In the genomic region with DNA sequence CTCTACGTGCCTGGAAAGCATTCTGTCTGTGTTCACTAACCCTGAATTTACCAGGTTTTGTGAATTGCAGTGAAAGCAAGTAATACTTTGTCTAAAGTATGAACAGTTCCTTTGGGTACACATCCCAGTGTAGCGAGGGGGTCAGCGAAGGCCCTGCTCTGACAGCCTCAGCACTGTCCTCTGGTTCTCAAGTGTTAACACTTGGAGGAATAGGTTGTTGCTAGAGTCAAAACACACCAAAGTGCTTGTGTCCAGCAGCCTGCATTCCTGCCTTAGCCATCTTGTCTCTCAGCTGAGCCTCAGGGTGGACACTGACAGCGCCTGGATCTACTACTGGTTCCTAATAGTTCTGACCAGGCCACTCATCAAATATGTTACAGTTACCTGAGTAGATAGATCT, we compare ENCODE assay signal across 17 mouse cellular contexts. TPM values are rescaled to one million over a fixed set of nuclear protein-coding genes. Genes with fewer than 3 reads are reported as not detected.
DNase-seq lines count a peak whose midpoint lies in the region; ATAC-seq and TF ChIP-seq lines count a peak whose summit lies in the region.
"Had no signal": no experiment of that assay in that cellular context is flagged by ENCODE, and none has a peak within 500 bp of the region (broad histone marks: within the 10 kb centered on the region; RNA-seq: fewer than 3 reads in every experiment).

No protein-coding gene starts in this region.

- no peak for ATAC-seq in heart, embryonic 11.5 days (replicated peaks; ENCODE audit: insufficient number of reproducible peaks, low FRiP score, low TSS enrichment)
- ATAC-seq in heart, postnatal 0 days (ENCODE audit: insufficient read depth, low read depth), result no peak
- ATAC-seq: forebrain, embryonic 13.5 days; inflammation-experienced regulatory T-cells, adult 6 months; midbrain, embryonic 13.5 days had no signal

- TF ChIP-seq CTCF in left cerebral cortex, adult 2 months (IDR thresholded peaks at IDR 0.05), result no peak
- TF ChIP-seq CTCF in heart, postnatal 0 days (IDR thresholded peaks at IDR 0.05; ENCODE audit: low read depth), result no peak

- no peak overlapping the region for H3K4me3 ChIP-seq in heart, embryonic 11.5 days (ENCODE audit: low read depth, low read length)
- H3K4me3 ChIP-seq in left cerebral cortex, adult 2 months, result no peak overlapping the region
- no peak overlapping the region for H3K4me3 ChIP-seq in brown adipose tissue, adult 24 weeks (ENCODE audit: insufficient read depth, low read depth, low read length)
- no peak overlapping the region for H3K4me3 ChIP-seq in heart, postnatal 0 days (ENCODE audit: low read depth, low read length)
- H3K4me3 ChIP-seq: embryonic facial prominence, embryonic 12.5 days; erythroblast, embryonic 14.5 days; forebrain, embryonic 13.5 days; hindbrain, embryonic 13.5 days; lung, embryonic 15.5 days; midbrain, embryonic 13.5 days; stomach, embryonic 15.5 days had no signal

- intact Hi-C loops in heart, postnatal 14 days (cut with DNase I), result loop anchor here (10.0 kb wide), 1 partner anchor 739 kb away; no protein-coding TSS in a partner anchor
- intact Hi-C loops in left cerebral cortex, adult 2 months (cut with DNase I), result no loop called here
- intact Hi-C loops in left cerebral cortex, postnatal 10 days (cut with DNase I), result loop anchor here (5.0 to 10.0 kb wide), 2 partner anchors 71 to 1649 kb away; no protein-coding TSS in a partner anchor

- no peak overlapping the region for H3K9ac ChIP-seq in heart, embryonic 11.5 days (ENCODE audit: low read depth, low read length)
- no peak overlapping the region for H3K9ac ChIP-seq in heart, postnatal 0 days (replicated peaks; ENCODE audit: low read depth, low read length)
- H3K9ac ChIP-seq: embryonic facial prominence, embryonic 12.5 days; forebrain, embryonic 13.5 days; hindbrain, embryonic 13.5 days; lung, embryonic 15.5 days; midbrain, embryonic 13.5 days; stomach, embryonic 15.5 days had no signal

- no peaks in the 10 kb centered on the region for H3K27me3 ChIP-seq in heart, embryonic 11.5 days (ENCODE audit: control insufficient read depth, insufficient read depth, low read length)
- no peaks in the 10 kb centered on the region for H3K27me3 ChIP-seq in heart, postnatal 0 days (ENCODE audit: control insufficient read depth, insufficient read depth, low read length)
- H3K27me3 ChIP-seq: embryonic facial prominence, embryonic 12.5 days; forebrain, embryonic 13.5 days; hindbrain, embryonic 13.5 days; lung, embryonic 15.5 days; midbrain, embryonic 13.5 days; stomach, embryonic 15.5 days had no signal

- H3K4me1 ChIP-seq in heart, embryonic 11.5 days (ENCODE audit: control insufficient read depth, insufficient read depth, low read length), result peaks cover 34% of the 10 kb centered on the region
- peaks cover 14% of the 10 kb centered on the region for H3K4me1 ChIP-seq in brown adipose tissue, adult 24 weeks (ENCODE audit: control insufficient read depth, insufficient read depth, insufficient read length, low read length)
- peaks cover 28% of the 10 kb centered on the region for H3K4me1 ChIP-seq in heart, postnatal 0 days (ENCODE audit: control insufficient read depth, insufficient read depth)
- H3K4me1 ChIP-seq: stomach, embryonic 15.5 days had no signal

- H3K4me2 ChIP-seq in heart, embryonic 11.5 days, result no peak overlapping the region
- no peak overlapping the region for H3K4me2 ChIP-seq in heart, postnatal 0 days (ENCODE audit: low read depth, low read length)
- H3K4me2 ChIP-seq: embryonic facial prominence, embryonic 12.5 days; forebrain, embryonic 13.5 days; hindbrain, embryonic 13.5 days; liver, embryonic 11.5 days; lung, embryonic 15.5 days; midbrain, embryonic 13.5 days; stomach, embryonic 15.5 days had no signal

- WGBS in heart, embryonic 11.5 days (ENCODE audit: insufficient replicate concordance), result 83% methylated on average over 4 of the region's 4 CpGs
- 85% methylated on average over 4 of the region's 4 CpGs for WGBS in heart, postnatal 0 days

- peak overlapping the region; percentile 75 for H3K27ac ChIP-seq in heart, embryonic 11.5 days (ENCODE audit: low read depth, low read length)
- peak overlapping the region; percentile 36; the same call in 1 of the 2 replicates for H3K27ac ChIP-seq in left cerebral cortex, adult 2 months
- H3K27ac ChIP-seq in brown adipose tissue, adult 24 weeks (replicated peaks; ENCODE audit: low read depth, low read length), result peak overlapping the region; percentile 56
- H3K27ac ChIP-seq in heart, postnatal 0 days (ENCODE audit: low read depth), result peak overlapping the region; percentile 80
- H3K27ac ChIP-seq: embryonic facial prominence, embryonic 12.5 days; forebrain, embryonic 13.5 days; lung, embryonic 15.5 days; midbrain, embryonic 13.5 days; stomach, embryonic 15.5 days had no signal

- TF ChIP-seq EP300 in heart, postnatal 0 days (IDR thresholded peaks at IDR 0.05; ENCODE audit: low read depth), result no peak

- H3K36me3 ChIP-seq in heart, embryonic 11.5 days (ENCODE audit: control insufficient read depth, insufficient read depth, low read length), result peaks cover 5% of the 10 kb centered on the region; the same call in 1 of the 2 replicates
- peaks cover 7% of the 10 kb centered on the region; the same call in 1 of the 2 replicates for H3K36me3 ChIP-seq in heart, postnatal 0 days (replicated peaks; ENCODE audit: control insufficient read depth, insufficient read depth, low read length)
- H3K36me3 ChIP-seq: embryonic facial prominence, embryonic 12.5 days; lung, embryonic 15.5 days; midbrain, embryonic 13.5 days; stomach, embryonic 15.5 days had no signal

- no peaks in the 10 kb centered on the region for H3K9me3 ChIP-seq in heart, embryonic 11.5 days (replicated peaks; ENCODE audit: control insufficient read depth, low read length)
- H3K9me3 ChIP-seq in heart, postnatal 0 days (replicated peaks; ENCODE audit: control insufficient read depth, low read length), result no peaks in the 10 kb centered on the region
- H3K9me3 ChIP-seq: embryonic facial prominence, embryonic 12.5 days; hindbrain, embryonic 13.5 days; lung, embryonic 15.5 days; stomach, embryonic 15.5 days had no signal

- DNase-seq in heart, postnatal 14 days, result no peak
- peak in 1 of 2 experiments; percentile 5 for DNase-seq in left cerebral cortex, adult 2 months (ENCODE audit: extremely low spot score in 1 of 2, low spot score in 2 of 2)
- DNase-seq in left cerebral cortex, postnatal 10 days (ENCODE audit: extremely low spot score in 1 of 2, low spot score in 2 of 2), result no peak
- DNase-seq in heart, postnatal 0 days (ENCODE audit: low spot score), result no peak
- no peak for DNase-seq in adrenal gland, adult (ENCODE audit: inconsistent age in 2 of 2, low spot score in 1 of 2)
- DNase-seq: cerebellum, adult 8-10 months had no signal

RNA-seq across cellular contexts. Expression of a gene that starts 6.3 kb away (rescaled TPM):
- 52.6 and 60.6 TPM in 2 replicates for polyA plus RNA-seq in heart, embryonic 11.5 days (2014; fragmentation: Nextera tagmentation; extraction: Ambion mirVana)
- 100 to 1,000 TPM; 417 to 428 TPM for total RNA-seq in heart, postnatal 14 days (2021)
- 100 to 1,000 TPM; 311 to 342 TPM for total RNA-seq in left cerebral cortex, adult 2 months (2021)
- 100 to 1,000 TPM; 295 to 297 TPM for total RNA-seq in left cerebral cortex, postnatal 10 days (2021)
- polyA plus RNA-seq in brown adipose tissue, adult 24 weeks (2012; ENCODE audit: insufficient read depth, insufficient read length, missing spikeins), result 165 and 326 TPM in 2 replicates
- 359 and 460 TPM in 2 replicates for total RNA-seq in heart, postnatal 0 days (2014; rRNA removed; ENCODE audit: low replicate concordance)
- polyA plus RNA-seq in heart, postnatal 0 days (2015; fragmentation: Nextera tagmentation; extraction: Ambion mirVana), result 47.6 and 54.8 TPM in 2 replicates
